Mouse (Mus musculus) forebrain, embryonic 13.5 days (tissue): ENCODE measurements at regions not wholly inside any gene's neighbourhood (a gene's known extent, or its start where the extent isn't known, plus 50 kb on each side); places are given as distances from the start of the nearest gene placed in this dataset.
"Not testable (repeated sequence)": the region's sequence is repeated elsewhere in the genome, so short reads cannot be mapped to it uniquely, and the experiment has no call there.

Source experiments
- ATAC-seq: fragments of 200-750 bp; cut with Nextera tagmentation; 2 replicates; pipeline ENCODE4 v1.8.0; 2017
- H3K27ac ChIP-seq: fragments of 300-500 bp; sonication (generic); 2 replicates; pipeline ENCODE4 v1.5.1; 2015; ENCODE audit warnings: inconsistent platforms, mild to moderate bottlenecking, moderate library complexity
- H3K27me3 ChIP-seq: fragments of 300-500 bp; sonication (generic); 2 replicates; pipeline ENCODE4 v1.6.1; 2015; ENCODE audit warnings: mild to moderate bottlenecking, inconsistent platforms
- H3K36me3 ChIP-seq: fragments of 300-500 bp; sonication (generic); 2 replicates; pipeline ENCODE4 v1.6.1; 2015; ENCODE audit warnings: mild to moderate bottlenecking, inconsistent platforms; ENCODE audit not compliant: poor library complexity, severe bottlenecking
- H3K4me1 ChIP-seq: fragments of 300-500 bp; sonication (generic); 2 replicates; pipeline ENCODE4 v1.6.1; 2015; ENCODE audit warnings: inconsistent platforms
- H3K4me2 ChIP-seq: fragments of 300-500 bp; sonication (generic); 2 replicates; pipeline ENCODE4 v1.6.1; 2015; ENCODE audit warnings: inconsistent platforms, mild to moderate bottlenecking, moderate library complexity
- H3K4me3 ChIP-seq: fragments of 300-500 bp; sonication (generic); 2 replicates; pipeline ENCODE4 v1.5.1; 2015; ENCODE audit warnings: mild to moderate bottlenecking, inconsistent platforms
- H3K9ac ChIP-seq: fragments of 300-500 bp; sonication (generic); 2 replicates; pipeline ENCODE4 v1.6.1; 2015; ENCODE audit warnings: mild to moderate bottlenecking, inconsistent platforms
- H3K9me3 ChIP-seq: fragments of 300-500 bp; sonication (generic); replicated peaks from 2 replicates; pipeline ENCODE4 v1.6.1; 2016; ENCODE audit warnings: inconsistent platforms
- WGBS: fragments of 180-500 bp; shearing (Covaris S2); methylation state at CpG from one replicate; pipeline ENCODE4 v1.1.7; 2015; 5-methylcytosine and 5-hydroxymethylcytosine counted together

DNA sequence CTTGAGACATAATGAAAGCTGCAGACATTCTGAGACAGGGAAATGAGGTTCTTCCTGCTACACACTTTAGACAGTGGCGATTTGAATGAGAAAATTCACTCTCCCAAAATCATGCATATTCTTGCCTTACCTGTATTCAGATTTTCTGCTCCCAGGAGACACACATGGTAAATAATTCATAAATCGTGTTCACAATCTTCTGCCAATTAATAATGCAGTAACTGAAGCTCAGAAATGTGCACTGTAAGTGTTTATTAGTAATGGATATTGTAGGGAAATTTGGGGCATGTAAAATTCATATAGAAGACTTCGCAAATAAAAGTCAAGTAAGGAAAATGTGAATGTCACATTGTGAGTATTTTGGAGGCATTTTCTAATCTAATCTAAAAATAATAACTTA, 830.2 kb downstream of the Rab28 start:
- Histone ChIP-seq H3K27ac (no peak overlapping the region), H3K27me3 (no peaks in the 10 kb centered on the region), H3K4me3 (no peak overlapping the region), H3K4me2 (no peak overlapping the region), H3K36me3 (no peaks in the 10 kb centered on the region), H3K4me1 (no peaks in the 10 kb centered on the region), H3K9ac (no peak overlapping the region), H3K9me3 (no peaks in the 10 kb centered on the region)
- 78% methylated on average over 3 of the region's 3 CpGs for WGBS
- no peak for ATAC-seq

DNA sequence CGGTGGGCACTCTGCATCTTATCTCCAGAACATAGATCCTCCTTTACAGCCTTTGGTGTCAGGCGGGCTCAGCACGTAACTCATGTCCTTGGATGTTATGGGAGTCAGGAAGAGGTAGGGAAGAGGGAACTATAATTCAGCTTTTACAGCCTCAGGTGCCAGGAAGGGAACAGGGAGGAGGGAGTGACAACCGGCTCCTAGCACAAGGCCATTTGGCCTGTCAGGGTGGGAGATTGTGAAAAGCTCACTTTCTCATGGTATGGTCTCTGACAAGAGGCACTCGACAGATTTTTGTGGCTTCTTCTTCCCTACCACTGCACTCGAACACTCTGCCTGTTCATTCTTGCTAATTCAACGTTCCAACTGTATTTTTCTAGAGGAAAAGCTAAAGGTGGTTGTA, 845.6 kb downstream of the Rab28 start:
- H3K36me3 ChIP-seq, H3K4me1 ChIP-seq, H3K9me3 ChIP-seq, H3K27ac ChIP-seq, H3K27me3 ChIP-seq, ATAC-seq, H3K9ac ChIP-seq, H3K4me2 ChIP-seq, H3K4me3 ChIP-seq: not testable (repeated sequence)
- 91% methylated on average over 7 of the region's 7 CpGs for WGBS
